Mouse (Mus musculus): ENCODE measurements around the gene Tcap. TPM values are rescaled to one million over a fixed set of nuclear protein-coding genes. Genes with fewer than 3 reads are reported as not detected.
A peak's percentile ranks its signal among the peaks of the same experiment; 100 is the strongest.

Gene Tcap
- total RNA-seq, 1 experiment from 2014 or later = not detected

- ATAC-seq (ENCODE audit: extremely low read depth, insufficient number of reproducible peaks, low FRiP score, poor library complexity, severe bottlenecking) = no peak
Observed at GRCm38 (mm10) chr11:98353651-98354211, 29.9 kb upstream of the Tcap start.

- ATAC-seq (ENCODE audit: extremely low read depth, insufficient number of reproducible peaks, low FRiP score, poor library complexity, severe bottlenecking) = no peak
Observed at GRCm38 (mm10) chr11:98354445-98354844, 29.2 kb upstream of the Tcap start.

GRCm38 (mm10) chr11:98355732-98356299 is 27.8 kb upstream of the Tcap start:
- peak; percentile 47 for ATAC-seq (ENCODE audit: extremely low read depth, insufficient number of reproducible peaks, low FRiP score, poor library complexity, severe bottlenecking)

GRCm38 (mm10) chr11:98356625-98357394 is 26.8 kb upstream of the Tcap start:
- ATAC-seq (ENCODE audit: extremely low read depth, insufficient number of reproducible peaks, low FRiP score, poor library complexity, severe bottlenecking) = no peak

GRCm38 (mm10) chr11:98357396-98358160 is 26.0 kb upstream of the Tcap start:
- ATAC-seq (ENCODE audit: extremely low read depth, insufficient number of reproducible peaks, low FRiP score, poor library complexity, severe bottlenecking) = no peak

GRCm38 (mm10) chr11:98358161-98359083 is 25.2 kb upstream of the Tcap start, which contains the start of gene Stard3:
Stard3 (plus strand) TSS chr11:98358368.
- peak; percentile 77 for ATAC-seq (ENCODE audit: extremely low read depth, insufficient number of reproducible peaks, low FRiP score, poor library complexity, severe bottlenecking)

- no peak for ATAC-seq (ENCODE audit: extremely low read depth, insufficient number of reproducible peaks, low FRiP score, poor library complexity, severe bottlenecking)
Observed at GRCm38 (mm10) chr11:98360866-98361521, 22.6 kb upstream of the Tcap start.

- ATAC-seq (ENCODE audit: extremely low read depth, insufficient number of reproducible peaks, low FRiP score, poor library complexity, severe bottlenecking) = no peak
Observed at GRCm38 (mm10) chr11:98363817-98364216, 19.8 kb upstream of the Tcap start.

- ATAC-seq (ENCODE audit: extremely low read depth, insufficient number of reproducible peaks, low FRiP score, poor library complexity, severe bottlenecking) = no peak
Observed at GRCm38 (mm10) chr11:98364410-98364809, 19.2 kb upstream of the Tcap start.

- peak; percentile 41 for ATAC-seq (ENCODE audit: extremely low read depth, insufficient number of reproducible peaks, low FRiP score, poor library complexity, severe bottlenecking)
Observed at GRCm38 (mm10) chr11:98366290-98366689, 17.3 kb upstream of the Tcap start.

GRCm38 (mm10) chr11:98367171-98367862 is 16.3 kb upstream of the Tcap start:
- ATAC-seq (ENCODE audit: extremely low read depth, insufficient number of reproducible peaks, low FRiP score, poor library complexity, severe bottlenecking) = no peak

GRCm38 (mm10) chr11:98367863-98368186 is 15.8 kb upstream of the Tcap start:
- no peak for ATAC-seq (ENCODE audit: extremely low read depth, insufficient number of reproducible peaks, low FRiP score, poor library complexity, severe bottlenecking)

- no peak for ATAC-seq (ENCODE audit: extremely low read depth, insufficient number of reproducible peaks, low FRiP score, poor library complexity, severe bottlenecking)
Observed at GRCm38 (mm10) chr11:98369337-98369736, 14.3 kb upstream of the Tcap start.

- no peak for ATAC-seq (ENCODE audit: extremely low read depth, insufficient number of reproducible peaks, low FRiP score, poor library complexity, severe bottlenecking)
Observed at GRCm38 (mm10) chr11:98370588-98370987, 13.0 kb upstream of the Tcap start.

- ATAC-seq (ENCODE audit: extremely low read depth, insufficient number of reproducible peaks, low FRiP score, poor library complexity, severe bottlenecking) = no peak
Observed at GRCm38 (mm10) chr11:98371556-98372240, 11.9 kb upstream of the Tcap start.

- ATAC-seq (ENCODE audit: extremely low read depth, insufficient number of reproducible peaks, low FRiP score, poor library complexity, severe bottlenecking) = peak; percentile 50; the same call in 1 of the 2 replicates
Observed at GRCm38 (mm10) chr11:98372406-98372805, 11.2 kb upstream of the Tcap start.

- no peak for ATAC-seq (ENCODE audit: extremely low read depth, insufficient number of reproducible peaks, low FRiP score, poor library complexity, severe bottlenecking)
Observed at GRCm38 (mm10) chr11:98373244-98373643, 10.4 kb upstream of the Tcap start.
